Mouse (Mus musculus): ENCODE data around the gene Pramel7.
"Not testable (repeated sequence)": the region's sequence is repeated elsewhere in the genome, so short reads cannot be mapped to it uniquely, and the experiment has no call there.

Pramel7 gene

DNA sequence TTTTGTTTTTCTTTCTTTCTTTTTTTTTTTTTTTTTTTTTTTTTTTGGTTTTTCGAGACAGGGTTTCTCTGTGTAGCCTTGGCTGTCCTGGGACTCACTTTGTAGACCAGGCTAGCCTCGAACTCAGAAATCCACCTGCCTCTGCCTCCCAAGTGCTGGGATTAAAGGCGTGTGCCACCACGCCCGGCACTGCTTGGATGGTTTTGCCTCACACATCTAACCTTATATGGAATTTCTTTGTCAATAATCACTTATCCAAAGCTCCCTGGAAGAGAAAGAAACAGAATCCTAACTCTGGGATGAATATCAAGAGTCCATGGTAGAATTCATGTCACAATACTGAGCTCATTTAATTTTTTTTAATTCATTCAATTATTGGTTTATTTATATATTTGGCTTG lies at the start of gene Pramel7:
Pramel7 (minus strand) TSS at position 101 of the 400 bp plus-strand sequence.
- DNase-seq (ENCODE audit: low read depth, low spot score): not testable (repeated sequence)

DNA sequence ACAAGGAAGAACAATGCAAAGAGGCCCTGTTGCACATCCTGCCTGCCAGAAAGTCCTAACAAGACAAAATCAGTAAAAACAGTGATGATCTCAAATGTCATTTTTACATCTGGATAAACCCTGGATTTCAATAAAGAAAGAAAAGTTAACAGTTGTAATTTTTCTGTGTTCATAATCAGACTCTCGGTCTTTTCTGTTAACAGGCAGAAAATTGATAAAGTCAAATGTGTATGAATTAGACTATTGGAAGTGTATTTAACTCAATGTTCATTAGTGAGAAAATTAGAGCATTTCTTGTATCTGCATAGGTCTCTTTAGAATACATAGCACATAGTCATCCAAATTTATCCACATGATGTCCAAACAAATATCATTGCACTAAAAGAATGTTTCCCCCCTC lies 48.5 kb upstream of the Pramel7 start, which contains the start of gene Olfr1128:
Olfr1128 (minus strand) TSS at position 101 of the 400 bp plus-strand sequence.
- no peak for DNase-seq (ENCODE audit: low read depth, low spot score)

DNA sequence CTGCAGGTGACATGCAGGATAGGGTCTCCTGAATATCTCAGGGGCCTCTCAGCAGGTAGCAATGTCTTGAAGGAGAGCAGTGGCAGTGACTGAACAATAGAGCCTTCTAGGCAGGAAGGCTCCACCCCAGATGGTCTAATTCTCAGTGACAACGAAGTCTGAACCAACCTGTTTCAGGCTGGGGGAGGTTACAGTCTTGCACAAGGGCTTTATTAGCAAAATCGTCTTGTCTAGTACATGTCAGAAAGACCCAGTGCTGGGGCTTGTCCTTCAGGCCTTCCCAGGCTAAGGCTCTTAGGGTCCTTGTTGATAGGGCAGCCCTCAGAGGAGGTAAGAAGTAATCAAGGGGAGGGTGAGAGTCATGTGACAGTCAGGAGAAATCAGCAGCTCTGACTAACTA lies 37.9 kb upstream of the Pramel7 start:
- no peak for DNase-seq (ENCODE audit: low read depth, low spot score)

DNA sequence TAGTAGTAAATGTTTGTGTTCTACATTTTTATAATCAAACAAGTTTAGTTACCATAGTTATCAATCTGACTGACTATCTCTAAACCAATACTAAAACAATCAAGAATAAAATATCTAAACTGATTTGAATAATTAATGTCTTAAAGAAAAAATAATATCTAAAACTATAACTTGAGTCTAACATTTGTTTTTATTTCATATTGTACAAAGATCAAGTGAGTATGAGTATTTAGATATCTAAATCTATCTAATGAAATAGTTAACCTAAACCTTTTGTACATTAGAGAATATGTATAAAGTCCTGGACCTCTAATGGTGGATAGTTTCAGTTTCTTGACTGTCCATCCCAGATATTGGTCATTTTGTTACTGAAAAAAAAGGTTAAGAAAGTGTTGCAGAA lies 34.6 kb upstream of the Pramel7 start, which contains the start of gene Olfr153:
Olfr153 (plus strand) TSS at position 301 of the 400 bp plus-strand sequence.
- no peak for DNase-seq (ENCODE audit: low read depth, low spot score)

DNA sequence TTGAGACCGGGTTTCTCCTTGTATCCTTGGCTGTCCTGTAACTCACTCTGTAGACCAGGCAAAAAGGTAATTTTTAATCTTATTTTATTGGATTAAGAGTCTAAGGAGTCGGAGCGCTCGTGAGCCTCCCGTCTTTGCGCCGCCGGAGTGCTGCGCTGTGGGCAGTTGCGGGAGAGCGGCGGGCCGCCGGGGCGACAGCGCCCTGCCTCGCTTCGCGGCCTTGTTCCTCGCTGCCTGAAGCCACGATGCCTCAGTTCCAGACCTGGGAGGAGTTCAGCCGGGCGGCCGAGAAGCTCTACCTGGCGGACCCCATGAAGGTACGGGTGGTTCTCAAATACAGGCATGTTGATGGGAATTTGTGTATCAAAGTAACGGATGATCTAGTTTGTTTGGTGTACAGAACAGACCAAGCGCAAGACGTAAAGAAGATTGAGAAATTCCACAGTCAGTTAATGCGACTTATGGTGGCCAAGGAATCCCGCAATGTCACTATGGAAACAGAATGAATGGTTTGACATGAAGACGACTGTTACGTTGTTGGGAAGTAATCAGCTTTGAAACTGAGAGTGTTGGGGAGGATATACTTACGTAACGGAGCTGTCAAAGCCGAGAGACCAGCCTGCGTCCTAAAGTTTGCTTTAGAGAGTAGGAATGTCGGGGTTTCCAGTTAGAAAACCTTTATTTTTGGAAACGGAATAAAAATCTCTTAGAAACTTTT lies 29.2 kb upstream of the Pramel7 start:
- DNase-seq (ENCODE audit: low read depth, low spot score): not testable (repeated sequence)

DNA sequence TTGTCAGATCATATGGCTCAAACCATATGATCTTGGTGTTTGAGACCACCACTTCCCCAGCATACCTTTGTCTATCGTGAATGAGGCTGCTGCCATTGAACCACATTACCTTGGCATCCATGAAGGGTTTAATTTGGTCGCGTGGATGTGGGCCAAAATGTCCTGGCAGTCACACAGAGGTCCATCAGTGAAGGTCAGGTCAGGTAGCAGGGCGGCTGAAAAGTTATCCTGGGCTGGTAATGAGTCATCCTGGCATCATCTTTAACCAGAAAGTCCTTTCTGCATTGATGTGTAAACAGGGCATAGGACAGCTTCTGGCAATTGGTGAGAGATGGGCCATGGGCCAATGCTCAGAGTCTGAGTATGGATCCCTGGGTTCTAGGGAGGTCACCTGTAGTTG lies 23.8 kb upstream of the Pramel7 start:
- no peak for DNase-seq (ENCODE audit: low read depth, low spot score)

DNA sequence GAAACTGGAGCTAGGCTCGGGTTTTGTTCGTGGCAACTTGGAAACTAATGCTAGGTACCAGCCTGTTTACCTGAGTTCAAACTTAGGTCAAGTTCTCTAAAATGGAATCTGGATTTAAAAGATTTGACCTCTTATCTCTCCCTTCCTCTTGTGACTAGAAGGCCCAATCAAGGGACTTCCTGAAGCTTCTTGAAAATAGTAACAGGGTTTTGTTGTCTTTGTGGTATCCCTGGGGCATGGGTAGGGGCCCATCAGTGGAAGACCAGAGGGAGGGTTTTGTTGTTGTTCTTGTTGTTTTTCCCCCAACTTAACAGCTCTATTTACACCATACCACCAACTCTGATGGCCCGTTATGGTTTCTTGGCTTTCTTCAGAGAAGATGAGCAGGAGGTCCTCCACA lies 19.7 kb upstream of the Pramel7 start:
- no peak for DNase-seq (ENCODE audit: low read depth, low spot score)

DNA sequence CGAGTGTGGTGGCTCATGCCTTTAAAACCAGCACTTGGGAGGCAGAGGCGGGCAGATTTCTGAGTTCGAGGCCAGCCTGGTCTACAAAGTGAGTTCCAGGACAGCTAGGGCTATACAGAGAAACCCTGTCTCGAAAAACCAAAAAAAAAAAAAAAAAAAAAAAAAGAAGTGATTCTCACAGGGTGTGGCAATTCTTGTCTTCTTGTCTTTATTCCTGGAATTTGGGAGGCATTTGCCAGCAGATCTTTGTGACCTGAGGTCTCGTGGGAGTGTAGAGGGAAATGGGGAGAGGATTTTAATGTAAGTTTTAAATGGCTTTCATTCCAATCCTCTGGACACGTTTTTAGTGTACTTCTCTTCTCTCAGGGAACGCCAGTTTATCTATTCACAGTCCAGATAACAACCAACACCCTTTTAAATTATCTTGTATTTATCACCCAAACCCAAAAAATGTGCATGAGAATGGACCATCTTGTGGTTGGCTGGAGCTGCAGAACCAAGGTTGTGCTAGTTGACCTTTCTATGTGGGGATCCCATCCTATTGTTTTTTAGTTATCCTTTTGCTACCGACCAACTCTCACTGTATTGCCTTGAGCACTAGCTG lies 18.7 kb upstream of the Pramel7 start:
- no peak for DNase-seq (ENCODE audit: low read depth, low spot score)

DNA sequence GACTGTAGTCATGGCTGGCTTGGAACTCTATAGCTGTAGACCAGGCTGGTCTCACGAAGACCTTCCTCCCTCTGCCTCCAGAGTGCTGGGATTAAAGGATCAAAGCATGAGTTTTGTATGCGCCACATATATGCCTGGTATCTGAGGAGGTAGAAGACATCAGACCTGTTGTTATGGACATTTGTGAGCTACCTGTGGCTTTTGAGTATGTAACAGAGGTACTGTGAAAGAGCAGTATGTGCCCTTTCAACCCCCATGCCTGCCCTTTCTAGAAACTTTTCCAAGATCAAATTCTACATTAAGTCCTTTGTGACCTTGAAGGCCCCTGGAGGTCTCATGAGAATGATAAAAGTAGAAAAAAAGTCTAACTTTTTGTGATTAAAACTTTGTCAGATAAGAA lies 18.2 kb upstream of the Pramel7 start:
- no peak for DNase-seq (ENCODE audit: low read depth, low spot score)

DNA sequence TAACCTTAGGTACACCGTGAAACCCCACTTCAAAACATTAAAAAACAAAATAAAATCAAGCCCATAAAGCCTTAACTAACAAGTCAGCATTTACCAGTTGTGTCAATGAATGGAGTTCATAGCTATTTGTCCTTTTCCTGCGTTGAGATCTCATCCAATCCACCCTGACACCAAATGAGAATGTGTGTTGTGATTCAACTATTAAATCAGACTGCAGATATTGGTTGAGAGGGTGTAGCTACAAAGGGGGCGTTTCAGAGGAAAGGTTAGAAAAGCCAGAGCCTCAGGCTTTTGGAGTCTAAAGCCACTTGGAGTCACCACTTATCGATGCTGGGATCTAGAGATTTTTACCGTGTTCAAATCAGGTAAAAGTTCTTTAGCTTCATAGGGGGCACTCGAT lies 9.4 kb upstream of the Pramel7 start, which contains the start of gene Pramel6:
Pramel6 (plus strand) TSS at position 301 of the 400 bp plus-strand sequence.
- no peak for DNase-seq (ENCODE audit: low read depth, low spot score)

DNA sequence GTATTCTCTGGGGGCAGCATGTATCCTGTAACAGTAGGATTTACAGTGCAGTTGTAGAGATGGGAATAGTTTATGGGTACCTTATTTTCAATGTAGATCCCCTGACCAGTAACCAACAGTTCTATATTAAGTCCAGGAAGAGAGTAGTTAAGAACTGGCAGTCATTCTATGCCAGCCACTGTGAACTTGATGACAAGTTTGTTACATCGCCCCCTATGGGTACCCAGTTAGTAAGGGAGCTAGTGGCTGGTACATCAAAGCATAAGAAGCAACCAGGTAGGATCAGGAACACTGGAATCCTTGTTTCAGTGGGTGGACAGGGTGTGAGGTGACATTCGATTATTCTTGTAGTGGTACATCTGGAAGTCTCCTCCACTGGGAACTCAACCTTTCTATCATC lies 14.6 kb downstream of the Pramel7 start:
- no peak for DNase-seq (ENCODE audit: low read depth, low spot score)

DNA sequence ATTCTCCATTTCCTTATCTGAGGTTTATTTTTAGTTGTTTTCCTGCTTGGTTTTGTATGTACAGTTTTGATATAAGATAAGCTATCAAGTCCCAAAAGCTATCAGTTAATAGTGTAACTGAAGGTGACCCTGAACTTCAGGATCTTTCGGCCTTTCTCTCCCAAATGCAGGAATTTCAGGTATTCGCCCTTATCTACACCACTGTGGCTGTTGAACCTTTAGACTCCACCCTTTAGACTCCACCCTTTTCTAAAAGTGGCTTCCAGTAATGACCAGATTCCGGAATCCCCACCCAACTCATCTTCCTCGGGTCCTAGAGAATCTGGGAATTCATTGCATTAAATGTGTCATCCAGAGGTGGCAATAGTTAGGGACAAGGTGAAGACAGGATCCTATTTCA lies 15.7 kb downstream of the Pramel7 start:
- no peak for DNase-seq (ENCODE audit: low read depth, low spot score)

DNA sequence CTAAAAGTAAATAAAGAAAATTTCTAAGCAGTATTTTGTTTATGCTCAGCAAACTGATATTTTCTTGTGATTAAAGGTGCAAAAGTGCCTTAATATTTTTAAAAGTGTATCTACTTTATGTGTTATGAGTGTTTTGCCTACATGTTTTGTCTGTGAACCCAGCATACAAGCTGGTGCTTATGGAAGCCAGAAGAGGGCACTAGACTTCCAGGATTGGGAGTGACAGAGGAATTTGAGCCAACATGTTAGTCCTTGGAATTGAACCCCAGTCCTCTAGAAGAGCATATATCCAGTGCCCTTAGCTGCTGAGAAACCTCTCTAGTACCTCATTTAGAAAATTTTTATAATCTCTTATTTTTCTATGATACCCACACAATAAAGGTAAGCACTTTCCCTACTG lies 16.7 kb downstream of the Pramel7 start:
- DNase-seq (ENCODE audit: low read depth, low spot score): no peak

DNA sequence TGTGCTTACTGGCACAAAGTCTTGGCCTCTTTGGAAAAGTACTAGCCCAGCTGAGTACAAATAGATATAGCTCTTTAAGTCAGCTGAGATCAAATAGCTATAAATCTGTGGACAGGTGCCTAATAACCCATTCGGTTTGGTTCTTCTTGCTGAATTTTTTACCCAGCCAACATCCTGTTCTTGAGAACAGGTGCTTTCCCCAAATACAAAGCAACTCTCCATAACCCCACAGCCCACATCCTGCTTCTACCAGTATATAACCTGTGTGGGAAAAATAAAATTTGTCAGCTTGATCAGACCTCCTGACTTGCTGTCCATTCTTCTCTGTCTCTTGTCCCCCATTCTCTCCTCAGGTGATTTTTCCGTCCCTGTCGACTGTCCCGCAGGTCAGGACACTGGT lies 35.1 kb downstream of the Pramel7 start:
- DNase-seq (ENCODE audit: low read depth, low spot score): no peak

DNA sequence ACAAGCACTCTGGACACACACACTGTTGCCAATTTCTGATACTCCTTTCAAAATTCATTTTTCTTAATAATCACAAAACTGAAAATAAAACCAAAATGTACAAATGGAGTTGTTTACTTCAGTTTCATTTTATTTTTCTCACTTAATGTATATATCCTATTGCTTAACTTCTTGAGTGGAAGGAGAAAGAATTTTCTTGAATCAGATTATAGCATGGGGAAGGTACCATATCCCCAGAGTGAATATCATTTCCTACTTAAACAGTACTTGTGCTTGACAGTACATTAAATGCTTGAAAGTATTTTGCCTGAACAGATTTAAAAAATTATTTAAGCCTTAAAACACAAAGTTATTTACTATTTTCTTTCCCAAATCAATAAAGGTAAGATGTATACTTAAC lies 43.2 kb downstream of the Pramel7 start, which contains the start of gene Olfr1126:
Olfr1126 (plus strand) TSS at position 301 of the 400 bp plus-strand sequence.
- no peak for DNase-seq (ENCODE audit: low read depth, low spot score)

All from skeletal muscle tissue, adult 2 months (tissue).